Mouse (Mus musculus) heart, postnatal 0 days (tissue): ENCODE measurements around the gene 1700001C19Rik.

Experiments
- CTCF ChIP-seq: IDR thresholded peaks from 2 replicates; pipeline ENCODE4 v1.5.1; 2016; ENCODE audit warnings: antibody characterized with exemption, control low read depth, low read depth
- EP300 ChIP-seq: IDR thresholded peaks from 2 replicates; pipeline ENCODE4 v1.6.1; 2016; ENCODE audit warnings: antibody characterized with exemption, low read depth

DNA sequence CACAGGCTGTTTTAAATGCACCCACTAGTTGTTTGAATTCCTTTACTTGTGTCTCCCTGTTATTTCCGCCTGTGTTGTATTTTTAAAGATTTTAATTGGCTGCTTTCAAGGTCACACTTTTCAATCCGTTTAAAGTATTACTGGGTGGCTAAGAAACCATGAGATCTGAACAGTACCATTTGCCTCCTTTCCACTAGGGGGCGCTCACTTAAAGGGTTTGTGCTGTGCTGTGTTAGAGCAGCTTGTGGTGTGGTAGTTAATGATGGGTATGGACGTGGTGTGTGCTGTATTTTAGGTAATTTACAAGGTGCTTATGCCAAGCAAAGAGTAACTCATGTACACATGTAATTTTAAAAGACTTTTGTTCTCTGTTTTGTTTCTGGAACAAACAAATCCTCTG is 65.7 kb downstream of the 1700001C19Rik start:
- peak; percentile 87 for TF ChIP-seq CTCF
- TF ChIP-seq EP300: no peak
